Mouse (Mus musculus) hindbrain, postnatal 0 days (tissue): Measurements from ENCODE around the gene Tipin. TPM values are rescaled to one million over a fixed set of nuclear protein-coding genes. Genes with fewer than 3 reads are reported as not detected.

Experiments used
- ATAC-seq: fragments of 200-750 bp; cut with Nextera tagmentation; 2 replicates; pipeline ENCODE4 v1.8.0; 2017; ENCODE audit warnings: mild to moderate bottlenecking, moderate TSS enrichment, moderate library complexity
- DNase-seq: peaks from one replicate; pipeline ENCODE4 v3.0.0-alpha.2; 2015; ENCODE audit warnings: low spot score
- H3K27ac ChIP-seq: fragments of 300-500 bp; sonication (generic); 2 replicates; pipeline ENCODE4 v1.5.1; 2014; ENCODE audit warnings: mild to moderate bottlenecking
- H3K27me3 ChIP-seq: fragments of 300-500 bp; sonication (generic); 2 replicates; pipeline ENCODE4 v1.6.1; 2014; ENCODE audit warnings: low read length, mixed read lengths; ENCODE audit not compliant: insufficient read depth
- H3K36me3 ChIP-seq: fragments of 300-500 bp; sonication (generic); 2 replicates; pipeline ENCODE4 v1.6.1; 2014; ENCODE audit warnings: low read length, mixed read lengths; ENCODE audit not compliant: insufficient read depth
- H3K4me1 ChIP-seq: fragments of 300-500 bp; sonication (generic); 2 replicates; pipeline ENCODE4 v1.6.1; 2014; ENCODE audit warnings: antibody characterized with exemption, low read length, mixed read lengths; ENCODE audit not compliant: insufficient read depth
- H3K4me2 ChIP-seq: fragments of 300-500 bp; sonication (generic); 2 replicates; pipeline ENCODE4 v1.6.1; 2014; ENCODE audit warnings: low read depth, mild to moderate bottlenecking, low read length, moderate library complexity, mixed read lengths
- H3K4me3 ChIP-seq: fragments of 300-500 bp; sonication (generic); 2 replicates; pipeline ENCODE4 v1.5.1; 2014; ENCODE audit warnings: low read length
- H3K9ac ChIP-seq: fragments of 300-500 bp; sonication (generic); replicated peaks from 2 replicates; pipeline ENCODE4 v1.6.1; 2014; ENCODE audit warnings: mild to moderate bottlenecking, low read length, moderate library complexity, mixed read lengths
- H3K9me3 ChIP-seq: fragments of 300-500 bp; sonication (generic); 2 replicates; pipeline ENCODE4 v1.6.1; 2016; ENCODE audit warnings: low read length, mixed read lengths
- CTCF ChIP-seq: IDR thresholded peaks from 2 replicates; pipeline ENCODE4 v1.5.1; 2016; ENCODE audit warnings: antibody characterized with exemption, control low read depth, low read depth
- WGBS: fragments of 180-500 bp; shearing (Covaris S2); extraction: QIAGEN DNeasy Blood & Tissue Kit; methylation state at CpG from one replicate; pipeline ENCODE4 v1.1.7; 2014; 5-methylcytosine and 5-hydroxymethylcytosine counted together
- polyA plus RNA-seq: library from polyadenylated mRNA; unstranded; fragments of >200 nt; fragmentation: Nextera tagmentation; extraction: Ambion mirVana; gene quantifications from 2 replicates; pipeline ENCODE4 v1.2.1, GENCODE M21; 2015
- total RNA-seq: library from RNA; depleted of rRNA; stranded (reverse); fragments of >200 nt; gene quantifications from 2 replicates; pipeline ENCODE4 v1.2.3, GENCODE M21; 2014

The Tipin gene
- total and polyA plus RNA-seq, 2 experiments from 2014 or later = 83.7 to 97.0 TPM

DNA sequence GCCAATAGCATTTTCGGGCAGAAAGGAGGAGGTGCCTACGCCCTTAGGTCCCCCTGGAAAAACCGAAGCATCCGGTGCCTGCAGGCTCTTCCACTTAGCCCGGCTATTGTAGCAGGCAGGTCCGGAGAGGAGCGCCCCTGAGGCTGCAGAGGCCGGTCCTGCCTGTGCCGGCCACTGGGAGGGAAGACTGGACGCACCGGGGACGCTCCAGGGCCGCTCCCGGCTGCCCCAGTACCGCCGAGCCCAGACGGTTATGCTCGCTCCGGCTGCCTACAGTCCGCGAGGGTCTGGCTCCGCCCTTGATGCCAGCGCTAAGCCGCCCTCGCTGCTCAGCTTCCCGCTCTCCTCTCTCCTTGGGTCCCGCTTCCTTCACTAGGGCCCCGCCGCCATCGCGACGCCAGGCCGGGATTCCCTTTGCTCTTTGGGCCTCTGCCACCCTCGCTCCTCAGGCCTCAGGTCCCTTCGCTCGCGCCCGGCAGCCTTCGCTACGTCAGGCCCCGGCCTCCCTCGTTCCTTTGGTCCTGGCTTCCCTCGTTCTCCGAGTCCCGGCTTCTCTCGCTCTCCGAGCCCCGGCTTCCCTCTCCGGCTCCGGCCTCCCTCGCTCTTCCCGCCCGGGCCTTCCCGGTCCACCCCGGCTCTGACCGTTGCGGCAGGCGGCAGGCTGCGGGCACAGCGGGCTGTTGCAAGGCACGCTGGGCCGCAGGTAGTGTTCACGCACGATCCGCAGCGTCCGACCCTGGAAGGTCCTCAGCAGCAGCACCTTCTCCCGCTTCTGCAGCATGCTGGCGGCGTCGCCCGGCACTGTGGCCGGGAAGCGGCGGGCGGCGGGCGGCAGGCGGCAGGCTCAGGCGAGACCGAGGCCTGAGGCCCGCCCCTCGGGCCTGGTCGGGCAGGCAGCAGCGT is 59.2 kb downstream of the Tipin start:
- peak; percentile 83 for DNase-seq
- peaks cover 8% of the 10 kb centered on the region; the same call in 1 of the 2 replicates for H3K36me3 ChIP-seq
- H3K27ac ChIP-seq = peak overlapping the region; percentile 100
- ATAC-seq = peak; percentile 93
- no peaks in the 10 kb centered on the region for H3K27me3 ChIP-seq
- H3K4me2 ChIP-seq = peak overlapping the region; percentile 75
- H3K4me1 ChIP-seq = 0 out of 2 replicates have a peak, but pooled peaks cover 4% of the 10 kb centered on the region
- peak overlapping the region; percentile 99 for H3K9ac ChIP-seq
- under 1% methylated on average over 82 of the region's 85 CpGs for WGBS
- no peaks in the 10 kb centered on the region for H3K9me3 ChIP-seq
- peak; percentile 43 for TF ChIP-seq CTCF
- peak overlapping the region; percentile 63 for H3K4me3 ChIP-seq

DNA sequence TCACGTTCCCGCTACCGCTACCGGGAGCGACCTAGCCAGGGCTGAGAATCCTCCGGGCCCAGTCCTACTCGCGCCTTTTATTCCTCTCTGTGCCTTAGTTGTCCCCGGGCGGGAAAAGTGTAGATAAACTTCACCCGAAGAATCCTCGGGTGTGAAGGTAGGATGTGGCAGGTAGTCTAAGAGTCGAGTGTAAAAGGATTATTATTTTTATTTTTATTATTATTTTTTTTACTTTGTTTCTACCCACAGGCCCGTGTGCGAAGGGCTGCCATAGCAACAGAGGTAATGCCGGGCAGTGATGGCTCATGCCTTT is 59.8 kb downstream of the Tipin start, which contains the start of gene Dis3l:
Gene Dis3l (minus strand): TSS at position 35 of the 313 bp plus-strand sequence.
- DNase-seq (no peak), ATAC-seq (no peak)
- Histone ChIP-seq H3K4me2 (peak within 1 kb of the TSS; percentile 75), H3K4me3 (peak within 1 kb of the TSS; percentile 63), H3K4me1 (0 out of 2 replicates have a peak, but pooled peaks cover 4% of the 10 kb centered on the region), H3K27me3 (no peaks in the 10 kb centered on the region), H3K27ac (peak within 1 kb of the TSS; percentile 100), H3K9me3 (no peaks in the 10 kb centered on the region), H3K9ac (peak within 1 kb of the TSS; percentile 99), H3K36me3 (peaks cover 6% of the 10 kb centered on the region; the same call in 1 of the 2 replicates)
- WGBS = 8% methylated on average over 16 of the region's 16 CpGs
- no peak for TF ChIP-seq CTCF

DNA sequence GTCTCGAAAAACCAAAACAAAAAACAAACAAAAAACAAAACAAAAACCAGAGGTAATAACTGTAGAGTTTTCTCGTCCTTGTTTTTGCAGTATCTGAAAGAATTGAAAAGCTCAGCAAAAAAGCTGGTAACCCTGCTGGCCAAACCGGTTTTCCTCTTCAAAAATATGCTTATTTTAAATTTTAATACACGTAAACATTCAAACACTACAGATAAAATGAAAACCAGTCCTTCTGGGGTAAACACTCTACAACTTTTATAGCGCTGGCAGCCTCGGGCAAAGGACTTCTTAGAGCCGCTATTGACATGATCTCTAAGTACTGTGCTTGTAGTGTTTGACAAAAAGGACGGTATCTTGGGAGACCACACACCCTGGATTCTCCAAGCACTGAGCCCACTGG is 60.3 kb downstream of the Tipin start:
- TF ChIP-seq CTCF = no peak
- ATAC-seq = no peak
- Histone ChIP-seq H3K9ac (no peak overlapping the region), H3K4me2 (peak overlapping the region; percentile 75), H3K36me3 (peaks cover 2% of the 10 kb centered on the region; the same call in 1 of the 2 replicates), H3K27me3 (no peaks in the 10 kb centered on the region), H3K4me1 (0 out of 2 replicates have a peak, but pooled peaks cover 4% of the 10 kb centered on the region), H3K27ac (peak overlapping the region; percentile 100; the same call in 1 of the 2 replicates), H3K9me3 (no peaks in the 10 kb centered on the region), H3K4me3 (no peak overlapping the region)
- 85% methylated on average over 8 of the region's 8 CpGs for WGBS
- no peak for DNase-seq

DNA sequence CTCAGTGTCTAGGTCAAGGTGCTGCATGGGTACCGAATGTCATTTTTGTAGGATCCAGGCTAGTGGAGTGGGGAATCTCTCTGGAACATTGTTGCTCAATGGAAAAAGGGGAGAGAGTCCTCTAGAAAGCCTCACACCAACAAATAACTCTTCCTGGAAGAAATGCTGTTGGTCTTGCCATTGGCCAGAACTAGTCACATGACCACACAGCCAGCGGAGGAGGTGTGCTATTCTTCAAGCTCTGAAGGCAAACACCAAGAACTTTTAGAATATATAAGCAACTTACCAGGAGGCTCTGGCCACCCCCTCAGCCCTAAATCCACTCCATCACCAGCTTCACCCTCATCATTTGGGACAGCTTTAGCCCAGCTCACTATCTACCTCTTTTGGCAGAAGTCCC is 62.3 kb downstream of the Tipin start:
- DNase-seq = no peak
- Histone ChIP-seq H3K27ac (no peak overlapping the region), H3K4me2 (no peak overlapping the region), H3K36me3 (no peaks in the 10 kb centered on the region), H3K27me3 (no peaks in the 10 kb centered on the region), H3K4me1 (0 out of 2 replicates have a peak, but pooled peaks cover 4% of the 10 kb centered on the region), H3K4me3 (no peak overlapping the region), H3K9ac (no peak overlapping the region), H3K9me3 (no peaks in the 10 kb centered on the region)
- ATAC-seq = no peak
- WGBS = 90% methylated on average over 2 of the region's 2 CpGs
- TF ChIP-seq CTCF = no peak

DNA sequence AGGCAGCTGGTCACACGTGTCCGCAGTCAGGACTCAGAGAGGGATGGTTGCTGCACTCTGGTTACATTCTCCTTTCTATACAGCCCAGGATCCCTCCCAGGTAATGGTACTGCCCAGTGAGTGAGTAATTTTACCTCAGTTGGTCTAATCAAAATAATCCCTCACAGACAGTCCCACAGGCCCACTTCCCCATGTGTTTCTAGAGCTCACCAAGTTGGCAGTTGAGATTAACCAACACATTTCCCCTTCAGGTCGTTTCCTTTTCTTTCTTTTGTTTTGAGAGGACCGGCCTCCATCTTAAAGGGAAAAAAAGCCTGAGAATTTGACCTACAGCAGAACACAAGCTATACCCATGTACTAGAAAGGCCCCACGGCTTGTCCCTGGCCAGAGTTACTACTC is 64.5 kb downstream of the Tipin start:
- Histone ChIP-seq H3K9me3 (no peaks in the 10 kb centered on the region), H3K36me3 (no peaks in the 10 kb centered on the region), H3K27me3 (no peaks in the 10 kb centered on the region), H3K4me2 (no peak overlapping the region), H3K27ac (no peak overlapping the region), H3K4me1 (no peaks in the 10 kb centered on the region), H3K4me3 (no peak overlapping the region), H3K9ac (no peak overlapping the region)
- TF ChIP-seq CTCF = no peak
- ATAC-seq (no peak), DNase-seq (no peak)
- 63% methylated on average over 5 of the region's 5 CpGs for whole genome bisulfite sequencing

DNA sequence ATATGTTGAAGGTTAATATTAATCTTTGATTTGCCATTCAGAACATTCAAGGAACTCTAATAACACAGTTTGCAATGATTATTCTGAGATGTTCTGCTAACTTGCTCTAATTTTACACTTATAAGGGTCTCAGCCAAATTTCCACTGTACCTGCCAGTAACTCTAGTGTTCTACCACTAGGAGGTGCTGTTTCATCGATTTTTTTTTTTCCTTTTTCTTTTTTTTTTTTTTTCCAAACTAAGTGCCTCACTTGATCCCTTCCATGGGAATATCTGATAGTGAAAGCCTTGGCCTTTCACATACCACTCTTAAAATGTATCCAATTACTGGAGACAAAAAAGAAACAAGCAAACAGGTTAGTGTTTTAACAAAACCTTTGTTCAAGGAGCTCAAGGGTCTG is 66.0 kb downstream of the Tipin start:
- H3K9me3 ChIP-seq = no peaks in the 10 kb centered on the region
- no peak overlapping the region for H3K27ac ChIP-seq
- peak; percentile 80 for TF ChIP-seq CTCF
- no peak overlapping the region for H3K4me3 ChIP-seq
- ATAC-seq (no peak), DNase-seq (peak; percentile 69)
- no peaks in the 10 kb centered on the region for H3K36me3 ChIP-seq
- 0% methylated on average over 1 of the region's 1 CpGs for WGBS
- H3K4me1 ChIP-seq = no peaks in the 10 kb centered on the region
- H3K27me3 ChIP-seq = no peaks in the 10 kb centered on the region
- H3K9ac ChIP-seq = no peak overlapping the region
- H3K4me2 ChIP-seq = no peak overlapping the region

DNA sequence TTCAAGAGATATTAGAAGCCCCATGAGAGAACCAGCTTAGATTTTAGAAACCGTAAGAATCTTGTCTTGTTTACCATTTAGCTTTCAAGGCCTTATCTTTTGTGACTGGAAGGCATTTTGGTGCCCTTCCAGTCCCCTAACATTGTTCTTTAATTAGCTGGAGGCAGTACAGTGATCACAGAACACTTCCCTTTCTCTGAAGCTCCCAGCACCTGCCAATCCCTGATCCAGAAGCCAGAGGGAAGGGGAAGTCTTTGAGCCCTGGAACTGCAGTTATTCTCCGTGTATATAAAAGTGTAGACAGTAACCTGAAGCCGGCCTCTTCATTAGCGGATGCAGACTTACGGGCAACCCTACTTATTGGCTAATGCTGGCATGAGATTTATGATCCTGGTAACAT is 68.1 kb downstream of the Tipin start:
- Histone ChIP-seq H3K9ac (no peak overlapping the region), H3K27me3 (no peaks in the 10 kb centered on the region), H3K27ac (no peak overlapping the region), H3K4me3 (no peak overlapping the region), H3K9me3 (no peaks in the 10 kb centered on the region), H3K4me1 (no peaks in the 10 kb centered on the region), H3K4me2 (no peak overlapping the region), H3K36me3 (no peaks in the 10 kb centered on the region)
- DNase-seq = no peak
- no peak for TF ChIP-seq CTCF
- no peak for ATAC-seq
- 51% methylated on average over 5 of the region's 5 CpGs for whole genome bisulfite sequencing
